Mouse (Mus musculus): ENCODE data around the gene Il21.

Gene Il21

DNA sequence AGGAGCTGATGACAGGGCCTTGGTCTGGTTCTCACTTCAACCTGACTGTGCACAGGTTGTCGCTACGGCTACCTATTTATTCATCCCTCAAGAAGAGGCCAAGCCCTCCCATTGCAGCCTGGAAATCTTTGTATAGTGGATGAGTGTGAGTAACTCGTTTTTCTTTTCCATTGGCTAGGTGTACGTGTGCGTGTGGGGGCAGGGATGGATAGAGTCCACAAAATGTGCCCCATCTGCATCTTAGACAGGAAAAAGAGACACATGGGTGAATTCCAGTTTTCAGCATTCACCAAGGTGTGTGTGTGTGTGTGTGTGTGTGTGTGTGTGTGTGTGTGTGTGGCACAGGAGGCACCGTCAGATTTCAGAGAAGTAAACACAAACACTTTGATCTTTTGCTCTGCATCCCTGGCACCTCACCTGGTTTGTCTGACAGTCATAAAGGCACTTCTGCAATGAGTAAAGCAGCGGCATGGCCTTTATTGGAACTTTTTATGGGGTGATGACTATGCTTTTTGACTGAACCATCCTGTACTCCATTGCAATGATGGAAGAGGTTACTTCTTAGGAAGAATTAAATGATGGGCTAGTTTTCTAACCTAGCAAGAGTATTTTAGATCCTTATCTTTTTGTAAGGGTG lies at the start of gene Il21:
Gene Il21 (minus strand): TSS at position 51 of the 637 bp plus-strand sequence.
- DNase-seq (ENCODE audit: extremely low spot score, low read depth, low spot score), result no peak

DNA sequence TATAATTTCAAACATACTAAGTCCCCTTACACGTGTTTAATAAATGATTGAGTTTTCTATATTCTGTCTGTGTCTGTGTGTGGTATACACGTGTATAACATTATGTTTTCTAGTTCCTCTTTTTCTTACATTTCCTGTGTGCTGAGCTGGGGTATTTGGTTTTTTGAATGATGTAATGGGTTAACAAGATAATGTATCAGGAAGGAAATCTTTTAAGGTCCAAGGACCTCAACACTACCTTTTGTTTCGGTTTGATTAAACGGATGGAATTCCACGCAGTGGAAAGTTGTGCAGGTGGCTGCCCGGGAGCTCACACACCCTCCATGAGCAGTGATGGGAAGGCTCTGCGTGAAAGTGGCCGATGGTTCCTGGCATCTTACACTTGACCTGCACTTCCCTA lies 48.4 kb upstream of the Il21 start:
- no peak for DNase-seq (ENCODE audit: extremely low spot score, low read depth, low spot score)

DNA sequence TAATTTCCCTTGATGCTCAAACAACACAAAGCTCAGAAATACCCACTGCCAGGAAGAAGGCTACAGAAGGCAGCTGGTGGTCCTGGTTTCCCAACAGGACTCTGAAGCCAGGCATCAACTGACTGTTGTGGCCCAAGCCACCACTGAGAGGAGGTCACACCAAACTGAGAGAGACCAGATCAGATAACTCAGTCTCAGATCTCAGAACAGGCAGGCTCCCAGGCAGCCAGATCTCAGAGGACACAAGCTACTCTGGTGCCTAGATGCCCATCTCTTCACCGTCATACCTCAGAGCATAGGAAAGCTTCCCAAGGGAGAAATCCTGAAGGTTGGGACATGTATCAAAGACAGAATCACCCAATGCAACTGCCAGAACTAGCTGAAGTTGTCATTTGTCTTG lies 47.8 kb upstream of the Il21 start:
- no peak for DNase-seq (ENCODE audit: extremely low spot score, low read depth, low spot score)

DNA sequence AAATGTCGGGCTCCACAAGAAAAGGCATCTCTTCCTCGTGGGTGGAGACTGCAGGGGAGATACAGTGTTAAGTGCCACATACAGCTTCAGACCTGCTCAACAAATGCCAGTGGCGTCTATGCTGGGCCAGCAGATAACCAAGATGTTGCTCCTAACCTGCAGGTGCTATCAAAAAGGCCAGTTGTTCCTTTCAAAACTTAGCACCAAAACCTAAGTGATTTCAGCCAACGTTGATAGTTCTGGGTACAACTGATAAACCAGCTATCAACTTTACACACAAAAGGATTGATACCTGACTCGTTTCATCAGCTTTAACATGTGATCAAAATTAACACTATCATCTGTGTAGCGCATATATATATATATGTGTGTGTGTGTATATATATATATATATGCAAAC lies 42.2 kb upstream of the Il21 start:
- DNase-seq (ENCODE audit: extremely low spot score, low read depth, low spot score), result no peak

DNA sequence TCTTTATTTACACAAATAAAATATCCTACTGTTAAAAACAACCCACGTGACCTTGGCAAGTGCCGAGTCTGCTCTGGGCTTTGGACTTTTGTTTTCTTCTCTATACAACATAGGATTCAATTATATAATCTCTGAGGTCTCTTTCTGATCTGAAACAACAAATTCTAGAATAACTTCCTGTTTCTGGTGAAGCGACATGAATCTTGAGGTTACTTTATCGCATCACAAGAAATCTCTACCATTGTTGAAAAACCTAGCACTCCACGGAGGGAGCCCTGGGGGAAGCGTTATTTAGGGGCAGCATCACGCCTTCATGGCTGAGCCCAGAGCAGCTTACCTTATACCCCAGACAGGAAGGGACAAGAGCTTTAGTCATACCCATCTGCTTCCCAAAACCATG lies 40.7 kb upstream of the Il21 start:
- no peak for DNase-seq (ENCODE audit: extremely low spot score, low read depth, low spot score)

- peak; percentile 22 for DNase-seq (ENCODE audit: extremely low spot score, low read depth, low spot score)
These were observed 38.8 kb upstream of the Il21 start for GRCm38 (mm10) chr3:37271209-37271608.

DNA sequence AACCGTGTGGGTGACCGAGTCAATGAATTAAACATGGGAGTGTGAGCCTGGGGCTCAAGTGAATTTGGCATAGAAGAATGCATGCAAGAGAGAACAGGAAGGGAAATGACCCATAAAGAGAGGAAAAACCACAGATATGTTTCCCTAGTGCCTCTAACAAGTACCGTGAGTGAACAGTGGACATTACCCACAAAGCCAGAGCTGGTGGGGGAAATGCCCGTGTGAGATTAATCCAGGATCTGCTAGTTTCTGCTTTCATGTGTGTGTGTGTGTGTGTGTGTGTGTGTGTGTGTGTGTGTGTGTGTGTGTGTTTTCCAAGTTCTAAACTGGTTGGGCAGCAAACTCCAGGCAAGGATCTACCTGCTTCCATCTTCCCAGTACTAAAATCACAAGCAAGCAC lies 37.5 kb upstream of the Il21 start:
- no peak for DNase-seq (ENCODE audit: extremely low spot score, low read depth, low spot score)

DNA sequence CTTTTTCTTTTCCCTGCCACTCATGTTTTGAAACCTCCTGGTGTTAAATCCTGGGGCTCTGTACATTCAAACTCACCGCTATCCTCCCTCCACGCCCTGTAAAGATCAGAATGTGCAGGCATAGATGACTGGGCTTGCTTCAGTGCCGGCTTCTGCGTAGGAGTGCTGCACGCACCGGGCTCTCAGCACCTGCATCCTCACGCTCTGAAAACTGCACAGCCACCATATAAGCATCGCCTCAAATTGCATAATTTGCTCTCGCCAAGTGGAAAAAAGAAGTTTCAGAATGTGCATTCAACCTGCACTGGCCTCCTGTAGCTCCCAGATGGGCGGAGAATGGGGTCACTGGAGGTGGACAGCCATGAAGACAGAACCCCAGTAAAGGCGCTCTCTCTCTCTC lies 35.9 kb upstream of the Il21 start:
- no peak for DNase-seq (ENCODE audit: extremely low spot score, low read depth, low spot score)

- no peak for DNase-seq (ENCODE audit: extremely low spot score, low read depth, low spot score)
These were observed 27.0 kb upstream of the Il21 start for GRCm38 (mm10) chr3:37259331-37259999.

DNA sequence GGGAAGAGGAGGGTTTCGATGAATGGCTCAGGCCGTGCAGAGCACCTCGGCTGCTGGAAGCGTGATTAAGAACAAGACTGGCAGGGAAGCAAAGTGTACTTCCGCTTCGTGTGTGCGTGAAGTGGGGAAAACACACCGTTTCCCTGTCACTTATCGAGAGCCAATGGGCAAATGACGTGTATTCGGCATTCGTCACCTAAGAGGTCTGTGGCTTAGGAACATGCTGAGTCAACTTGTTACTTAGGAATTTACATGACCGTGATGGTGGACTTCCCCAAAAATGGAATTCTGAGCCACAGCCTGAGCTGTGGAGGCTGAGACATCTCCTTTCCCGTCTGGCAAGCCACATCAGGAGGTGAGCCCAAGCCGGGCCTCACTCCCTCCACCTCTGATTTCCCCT lies 25.3 kb upstream of the Il21 start:
- no peak for DNase-seq (ENCODE audit: extremely low spot score, low read depth, low spot score)

GRCm38 (mm10) chr3:37250967-37251366 lies 18.5 kb upstream of the Il21 start:
- no peak for DNase-seq (ENCODE audit: extremely low spot score, low read depth, low spot score)

DNA sequence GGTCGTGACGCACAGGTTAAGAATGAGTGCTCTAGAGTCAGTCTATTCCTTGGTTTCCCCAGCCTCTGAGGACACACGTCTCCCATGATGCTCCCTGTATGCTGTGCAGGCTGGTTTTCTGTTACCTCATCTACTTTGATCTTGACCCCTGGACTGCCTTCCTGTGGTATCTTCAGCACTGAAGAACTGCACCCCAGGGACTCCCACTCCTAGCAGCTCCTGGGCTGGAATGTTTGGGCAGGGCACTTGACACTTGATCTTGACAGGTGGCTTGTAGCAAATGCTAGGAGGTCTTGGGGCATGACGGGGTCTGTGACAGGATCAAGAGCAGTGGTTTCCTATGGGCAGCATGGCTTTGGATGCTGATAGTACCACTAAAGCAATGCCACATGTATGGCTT lies 2.6 kb upstream of the Il21 start:
- no peak for DNase-seq (ENCODE audit: extremely low spot score, low read depth, low spot score)

DNA sequence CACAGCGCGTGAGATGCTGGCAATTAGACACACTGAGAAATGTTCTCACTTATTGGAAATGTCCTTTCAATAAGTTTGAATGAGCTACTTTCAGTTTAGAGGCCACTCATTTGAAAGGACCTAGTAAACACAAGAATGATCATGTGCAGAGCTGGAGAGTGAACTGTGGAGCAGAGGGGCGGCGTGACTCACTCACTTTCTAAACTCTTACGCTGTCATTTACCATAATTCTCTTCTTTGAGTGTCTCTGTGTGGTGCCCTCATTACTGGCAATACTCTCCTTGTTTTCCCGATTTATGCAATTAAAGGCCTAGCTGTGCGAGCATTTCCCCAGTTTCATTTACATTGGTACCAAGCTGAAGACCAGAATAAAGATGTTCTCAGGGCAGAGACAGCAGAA lies 1.3 kb downstream of the Il21 start:
- no peak for DNase-seq (ENCODE audit: extremely low spot score, low read depth, low spot score)

DNA sequence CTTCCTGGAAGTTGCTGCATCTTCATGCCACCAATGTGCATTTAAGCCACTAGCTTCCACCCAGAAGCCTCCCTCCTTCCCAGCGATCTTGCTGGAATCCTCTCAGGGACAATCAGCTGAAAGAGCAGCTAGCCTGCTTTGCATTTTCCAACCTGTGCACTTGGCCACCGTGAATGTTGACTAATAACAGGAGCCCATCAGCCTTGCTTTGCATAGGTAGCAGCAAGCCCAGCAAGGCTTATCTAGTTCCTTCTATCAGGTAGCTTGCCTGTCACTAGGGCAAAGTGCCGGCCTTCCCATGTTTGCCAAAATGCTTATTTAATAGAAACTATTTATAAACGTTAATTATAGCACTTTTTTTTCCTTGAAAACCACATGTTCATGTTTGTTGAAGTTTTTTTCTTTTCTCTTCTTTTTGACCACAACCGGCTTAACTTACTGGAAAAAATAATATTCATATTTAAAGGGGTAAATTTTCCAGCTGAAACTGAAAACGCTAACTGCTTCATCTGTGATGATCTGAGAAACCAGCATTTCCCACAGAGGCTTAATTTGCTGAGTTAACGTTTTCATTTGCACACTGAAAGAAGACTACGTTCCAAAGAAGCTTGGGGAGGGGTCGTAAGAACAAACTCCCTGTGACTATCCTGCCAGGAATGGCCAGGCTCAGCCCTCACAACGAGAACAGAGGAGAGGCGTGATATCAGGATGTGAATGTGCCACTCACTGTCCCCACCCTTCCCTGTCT lies 3.2 kb downstream of the Il21 start:
- no peak for DNase-seq (ENCODE audit: extremely low spot score, low read depth, low spot score)

- no peak for DNase-seq (ENCODE audit: extremely low spot score, low read depth, low spot score)
These were observed 7.3 kb downstream of the Il21 start for GRCm38 (mm10) chr3:37225124-37225523.

- DNase-seq (ENCODE audit: extremely low spot score, low read depth, low spot score), result no peak
These were observed 13.4 kb downstream of the Il21 start for GRCm38 (mm10) chr3:37219071-37219470.

DNA sequence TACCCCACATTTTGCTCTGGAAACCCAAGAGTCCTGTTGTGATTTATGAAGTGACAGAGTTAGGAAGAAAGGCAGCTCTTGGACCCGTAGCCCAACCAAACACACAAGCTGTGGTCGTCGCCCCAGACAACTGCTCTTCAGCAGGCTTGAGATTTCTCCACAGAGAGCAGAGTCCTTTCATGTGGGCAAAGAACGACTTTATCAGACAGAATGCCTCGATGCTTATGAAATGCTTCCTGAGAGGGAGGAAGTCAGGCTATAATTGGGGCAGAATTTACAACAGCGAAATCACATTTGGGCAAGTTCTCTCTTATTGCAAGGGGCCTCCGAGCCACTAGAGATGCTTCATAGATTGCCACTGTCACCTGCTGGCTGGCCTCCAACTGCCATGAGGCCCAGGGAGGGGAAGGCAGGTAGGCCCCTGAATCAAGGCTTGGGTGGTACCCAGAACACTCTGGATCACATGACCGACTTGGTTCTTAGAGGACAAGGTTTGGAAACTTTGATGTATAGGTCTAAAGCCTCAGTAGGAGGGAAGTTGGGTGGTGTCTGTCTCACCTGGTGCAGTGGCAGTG lies 27.1 kb downstream of the Il21 start:
- DNase-seq (ENCODE audit: extremely low spot score, low read depth, low spot score), result no peak

GRCm38 (mm10) chr3:37204556-37204955 lies 27.9 kb downstream of the Il21 start:
- DNase-seq (ENCODE audit: extremely low spot score, low read depth, low spot score), result peak; percentile 18

GRCm38 (mm10) chr3:37203984-37204428 lies 28.4 kb downstream of the Il21 start:
- DNase-seq (ENCODE audit: extremely low spot score, low read depth, low spot score), result peak; percentile 82

GRCm38 (mm10) chr3:37202856-37203255 lies 29.6 kb downstream of the Il21 start:
- DNase-seq (ENCODE audit: extremely low spot score, low read depth, low spot score), result no peak

DNA sequence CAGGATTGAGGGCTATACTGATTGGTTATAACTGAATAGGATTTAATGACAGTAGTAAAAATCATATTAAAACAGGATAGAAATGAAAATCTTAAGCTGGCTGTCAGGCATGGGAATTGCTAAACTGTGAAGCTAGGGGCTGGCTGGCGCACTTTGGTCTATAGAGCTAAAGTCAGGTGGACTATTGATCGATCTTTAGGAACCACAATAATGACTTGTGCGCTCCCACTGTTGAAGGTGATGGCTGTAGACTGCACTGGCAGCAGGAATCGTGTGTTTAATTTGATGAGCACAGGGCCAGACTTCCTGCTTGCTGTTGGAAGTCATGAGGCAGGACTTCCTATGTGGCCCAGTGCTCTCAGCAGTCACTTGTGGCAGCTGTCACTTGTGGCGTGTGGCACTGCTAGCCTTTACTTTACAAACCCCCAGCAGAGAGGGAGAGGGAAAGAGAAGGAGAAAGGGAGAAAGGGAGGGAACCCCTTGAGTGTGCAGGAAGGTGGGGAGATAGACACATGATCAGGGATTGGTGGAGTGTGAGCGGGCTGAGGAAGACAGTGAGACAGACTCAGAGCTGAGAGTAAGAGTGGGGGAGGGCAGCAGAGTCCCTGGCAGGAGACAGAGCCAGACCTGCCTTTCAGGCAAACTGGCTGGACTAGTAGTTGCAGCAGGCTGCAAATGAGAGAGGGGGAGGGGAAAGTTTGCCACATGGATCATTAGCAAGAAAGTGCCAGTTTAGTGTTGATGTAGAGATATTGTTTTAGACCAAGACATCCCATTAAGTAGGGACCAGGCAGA lies 31.1 kb downstream of the Il21 start:
- DNase-seq (ENCODE audit: extremely low spot score, low read depth, low spot score), result no peak
